Mouse (Mus musculus): Measurements from ENCODE around the gene Usp22. TPM values are rescaled to one million over a fixed set of nuclear protein-coding genes. Genes with fewer than 3 reads are reported as not detected.

The Usp22 gene
- polyA plus RNA-seq (2015; fragmentation: Nextera tagmentation; extraction: Ambion mirVana) = 125 and 141 TPM in 2 replicates

DNA sequence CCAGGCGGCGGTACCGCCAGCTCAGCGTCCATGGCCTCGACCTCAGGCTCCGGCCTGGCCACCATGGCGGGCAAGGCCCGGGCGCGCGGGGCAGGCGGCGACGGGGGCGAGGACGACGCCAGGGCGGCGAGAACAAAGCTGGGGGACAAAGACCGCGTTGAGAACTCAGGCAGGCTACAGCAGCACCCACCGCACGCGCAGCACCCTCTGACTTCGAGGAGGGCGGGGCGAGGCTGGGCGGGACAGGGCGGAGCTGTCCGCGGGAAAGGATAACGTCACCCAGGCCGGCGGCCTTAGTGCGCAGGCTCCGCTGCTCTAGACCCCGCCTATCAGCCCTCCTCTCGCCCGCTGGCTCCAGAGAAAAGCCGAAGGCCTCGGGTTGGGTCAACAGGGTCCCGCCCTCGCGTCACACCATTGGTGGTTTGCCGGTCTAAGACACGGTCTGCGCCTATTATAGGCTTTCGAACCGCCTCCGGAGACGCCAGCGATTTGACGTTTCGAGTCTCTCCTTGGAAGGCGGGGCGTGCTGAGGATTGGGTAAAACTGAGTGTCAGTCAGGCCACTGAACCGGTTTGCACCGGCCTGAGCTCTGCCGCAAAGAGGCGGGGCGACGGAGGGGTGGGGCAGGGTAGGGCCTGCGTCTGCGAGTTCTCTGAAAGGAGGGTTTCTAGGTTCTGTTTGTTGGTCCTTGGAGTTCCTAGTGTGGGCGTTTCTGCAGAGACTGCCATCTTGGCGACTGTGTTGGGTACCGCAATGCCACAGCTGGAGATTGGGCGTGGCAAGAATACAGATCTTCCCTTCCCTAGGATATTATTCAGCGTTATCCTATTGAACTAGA is at the start of gene Usp22:
Gene Usp22, minus strand, starts transcription at position 235 of the 838 bp plus-strand sequence.
- Histone ChIP-seq H3K4me3 (peak within 1 kb of the TSS; percentile 100), H3K9me3 (no peaks in the 10 kb centered on the region), H3K27me3 (no peaks in the 10 kb centered on the region), H3K4me1 (peaks cover 23% of the 10 kb centered on the region), H3K27ac (peak within 1 kb of the TSS; percentile 98), H3K36me3 (no peaks in the 10 kb centered on the region), H3K4me2 (peak within 1 kb of the TSS; percentile 52), H3K9ac (peak within 1 kb of the TSS; percentile 100)
- peak; percentile 98 for ATAC-seq (ENCODE audit: insufficient number of reproducible peaks, low FRiP score, low TSS enrichment, low read depth)
- WGBS = under 1% methylated on average over 68 of the region's 69 CpGs

DNA sequence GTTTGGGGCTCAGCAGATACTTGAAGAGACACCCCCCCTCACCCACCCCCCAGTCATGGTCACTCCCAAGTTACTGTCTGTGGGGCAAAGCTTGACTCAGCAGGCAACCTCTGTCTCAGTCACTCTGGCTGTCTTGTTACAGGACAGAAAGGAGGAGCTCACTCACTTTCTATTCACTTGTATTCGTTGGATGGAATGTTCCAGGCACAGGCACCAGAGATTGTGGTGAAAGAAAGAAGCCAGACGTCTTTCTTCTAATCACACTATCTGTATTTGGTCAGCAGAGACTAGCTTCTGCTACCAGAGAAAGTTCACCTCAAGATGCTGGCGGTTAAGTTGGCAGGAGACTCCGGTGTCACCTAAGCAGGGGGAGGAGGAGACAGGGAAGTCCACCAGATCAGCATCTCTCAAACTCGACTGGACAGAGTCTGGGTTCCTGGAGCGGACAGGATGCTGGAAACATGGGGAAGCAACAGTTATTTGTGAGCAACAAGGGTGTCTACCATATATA is 49.4 kb upstream of the Usp22 start:
- Histone ChIP-seq H3K4me2 (no peak overlapping the region), H3K4me1 (peaks cover 3% of the 10 kb centered on the region)
- WGBS = 76% methylated on average over 6 of the region's 6 CpGs

DNA sequence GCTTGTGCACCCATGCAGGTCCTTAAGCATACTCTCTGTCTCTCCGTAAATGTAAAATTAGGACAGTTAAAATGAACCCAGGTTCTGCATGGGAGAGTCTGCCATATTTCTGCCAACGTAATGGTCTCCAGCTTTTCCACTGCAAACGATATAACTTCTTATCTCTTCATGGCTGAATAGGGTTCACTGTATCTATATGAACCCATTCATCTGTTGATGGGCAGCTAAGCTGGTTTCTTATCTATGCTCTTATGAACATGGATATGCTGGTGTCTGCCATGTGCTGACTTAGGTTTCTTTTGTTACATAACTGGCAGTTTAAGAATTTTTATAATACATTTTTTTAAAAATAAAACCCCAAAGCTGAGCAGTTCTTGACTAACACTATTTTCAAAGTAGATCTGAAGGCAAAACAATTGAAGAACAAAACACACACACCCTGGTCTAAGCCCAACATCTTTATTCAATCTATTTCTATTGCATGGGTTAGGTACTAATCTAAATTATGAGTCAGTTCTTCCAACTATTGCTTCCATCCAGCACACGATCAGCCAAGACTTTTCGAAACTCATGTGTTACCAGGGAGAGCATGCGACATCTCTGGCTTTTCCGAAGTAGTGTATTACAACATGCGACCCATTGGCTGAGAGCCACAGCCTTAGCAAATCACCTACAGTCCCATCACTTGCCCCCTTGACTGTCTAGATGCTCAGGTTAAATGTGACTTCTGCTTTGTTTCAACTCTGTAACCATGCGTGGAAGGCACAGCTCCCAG is 48.3 kb upstream of the Usp22 start:
- Histone ChIP-seq H3K36me3 (no peaks in the 10 kb centered on the region), H3K27ac (no peak overlapping the region), H3K9ac (no peak overlapping the region), H3K4me3 (no peak overlapping the region), H3K4me1 (peaks cover 3% of the 10 kb centered on the region), H3K27me3 (no peaks in the 10 kb centered on the region), H3K9me3 (no peaks in the 10 kb centered on the region), H3K4me2 (no peak overlapping the region)
- WGBS = 71% methylated on average over 9 of the region's 9 CpGs
- ATAC-seq (ENCODE audit: insufficient number of reproducible peaks, low FRiP score, low TSS enrichment, low read depth) = no peak

More for the DNA sequence above, 49.4 kb upstream of the Usp22 start:
- no peak overlapping the region for H3K4me3 ChIP-seq
- H3K9me3 ChIP-seq = no peaks in the 10 kb centered on the region
- no peak for ATAC-seq (ENCODE audit: insufficient number of reproducible peaks, low FRiP score, low TSS enrichment, low read depth)
- no peak overlapping the region for H3K9ac ChIP-seq
- H3K27ac ChIP-seq = no peak overlapping the region
- H3K27me3 ChIP-seq = no peaks in the 10 kb centered on the region
- H3K36me3 ChIP-seq = no peaks in the 10 kb centered on the region

DNA sequence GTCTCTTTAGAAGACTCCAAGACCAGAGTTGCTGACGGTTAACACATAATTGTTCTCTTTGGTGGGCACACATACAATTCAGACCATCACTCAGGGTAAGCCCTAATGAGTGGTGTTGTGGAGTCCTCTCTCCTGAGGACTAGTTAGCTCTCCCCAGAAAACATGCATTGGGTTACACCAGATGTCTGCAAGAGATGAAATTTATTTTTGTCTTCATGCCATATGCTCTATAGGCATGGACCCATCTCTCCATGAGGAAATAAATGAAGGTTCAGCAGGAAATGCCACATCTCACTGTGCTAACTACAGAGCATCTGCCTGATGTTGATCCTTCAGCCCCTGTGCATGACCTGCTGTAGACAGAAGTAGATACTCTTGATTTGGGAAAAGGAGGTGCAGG is 47.2 kb upstream of the Usp22 start:
- Histone ChIP-seq H3K4me2 (no peak overlapping the region), H3K4me1 (peaks cover 3% of the 10 kb centered on the region), H3K4me3 (no peak overlapping the region), H3K9me3 (no peaks in the 10 kb centered on the region), H3K9ac (no peak overlapping the region), H3K27ac (no peak overlapping the region), H3K36me3 (no peaks in the 10 kb centered on the region), H3K27me3 (no peaks in the 10 kb centered on the region)
- WGBS = 52% methylated on average over 1 of the region's 1 CpGs
- no peak for ATAC-seq (ENCODE audit: insufficient number of reproducible peaks, low FRiP score, low TSS enrichment, low read depth)

DNA sequence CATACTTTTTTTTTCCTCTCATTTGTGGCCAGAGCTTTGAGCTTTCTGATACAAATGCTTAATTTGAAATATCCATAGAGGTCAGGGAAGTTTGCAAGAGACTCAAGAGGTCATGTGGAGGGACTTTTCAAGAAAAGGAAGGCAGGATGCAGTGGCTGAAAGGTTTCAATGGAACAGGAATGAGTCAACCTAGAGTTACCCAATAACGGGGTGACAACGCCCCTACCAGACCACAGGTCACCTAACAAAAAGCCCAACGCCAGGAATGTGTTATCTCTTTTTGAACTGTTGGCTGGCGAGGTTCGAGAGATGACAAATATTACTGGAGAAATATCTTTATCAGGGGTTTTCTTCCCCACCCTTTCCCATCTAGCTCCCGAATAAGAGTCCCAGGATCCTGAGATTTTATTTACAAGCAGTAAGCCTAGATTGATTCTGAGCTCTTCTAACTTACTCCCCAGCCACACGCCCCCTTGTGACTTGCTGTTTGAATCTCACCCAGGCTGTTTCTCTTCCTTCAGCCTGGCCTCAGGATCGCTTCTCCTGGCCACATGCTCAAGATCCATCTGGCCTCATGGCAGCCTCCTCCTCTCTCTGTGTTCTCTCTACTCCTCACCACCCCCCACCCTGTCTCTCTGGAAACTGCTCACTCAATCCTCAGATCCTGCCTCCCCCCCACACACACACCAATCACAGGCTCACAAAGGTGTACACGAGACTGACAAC is 45.5 kb upstream of the Usp22 start:
- WGBS = 64% methylated on average over 9 of the region's 9 CpGs
- Histone ChIP-seq H3K4me2 (no peak overlapping the region), H3K27me3 (no peaks in the 10 kb centered on the region), H3K9me3 (no peaks in the 10 kb centered on the region), H3K4me1 (no peaks in the 10 kb centered on the region), H3K9ac (no peak overlapping the region), H3K27ac (no peak overlapping the region), H3K4me3 (no peak overlapping the region), H3K36me3 (no peaks in the 10 kb centered on the region)
- no peak for ATAC-seq (ENCODE audit: insufficient number of reproducible peaks, low FRiP score, low TSS enrichment, low read depth)

DNA sequence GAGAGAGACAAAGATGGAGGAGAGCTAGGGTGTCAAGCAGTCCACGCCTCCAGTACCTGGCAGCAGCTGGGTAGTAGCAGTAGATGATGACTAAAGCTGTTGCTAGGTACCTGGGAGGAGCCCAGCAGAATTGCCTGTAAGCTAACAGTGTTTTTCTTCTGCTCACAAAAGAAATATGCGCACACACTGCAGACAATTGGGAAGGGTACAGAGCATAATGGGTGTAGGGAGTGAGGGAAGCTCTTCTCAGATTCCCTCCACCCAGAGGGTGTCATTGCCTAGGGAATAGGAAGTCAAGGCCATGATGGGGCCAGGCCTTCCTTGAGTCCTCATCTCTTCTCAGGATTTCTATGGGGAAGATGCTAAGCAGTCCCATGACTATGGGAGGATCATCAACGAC is 41.1 kb upstream of the Usp22 start:
- Histone ChIP-seq H3K4me1 (peaks cover 7% of the 10 kb centered on the region; the same call in 1 of the 2 replicates), H3K4me2 (no peak overlapping the region), H3K27ac (no peak overlapping the region), H3K36me3 (no peaks in the 10 kb centered on the region), H3K4me3 (no peak overlapping the region), H3K9me3 (no peaks in the 10 kb centered on the region), H3K9ac (no peak overlapping the region), H3K27me3 (peaks cover 17% of the 10 kb centered on the region; the same call in 1 of the 2 replicates)
- no peak for ATAC-seq (ENCODE audit: insufficient number of reproducible peaks, low FRiP score, low TSS enrichment, low read depth)
- WGBS = 77% methylated on average over 3 of the region's 3 CpGs

DNA sequence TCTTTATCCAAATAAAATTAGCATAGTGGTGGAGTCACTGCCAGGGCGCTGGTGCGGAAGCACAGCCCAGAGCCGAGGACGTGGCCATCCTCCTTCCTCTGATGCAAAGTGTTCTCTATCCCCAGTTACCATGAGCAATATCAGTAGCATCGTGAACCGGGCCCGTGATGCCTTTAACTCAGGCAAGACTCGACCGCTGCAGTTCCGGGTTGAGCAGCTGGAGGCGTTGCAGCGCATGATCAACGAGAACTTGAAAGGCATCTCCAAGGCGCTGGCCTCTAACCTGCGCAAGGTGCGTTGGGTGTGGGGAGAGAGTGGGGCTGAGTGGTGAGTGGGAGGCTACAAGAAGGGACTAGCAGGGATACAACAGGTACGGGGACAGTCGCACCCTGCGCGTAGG is 37.2 kb upstream of the Usp22 start:
- H3K9ac ChIP-seq = no peak overlapping the region
- H3K27me3 ChIP-seq = peaks cover 17% of the 10 kb centered on the region; the same call in 1 of the 2 replicates
- no peak overlapping the region for H3K27ac ChIP-seq
- WGBS = 37% methylated on average over 20 of the region's 20 CpGs
- no peak overlapping the region for H3K4me3 ChIP-seq
- no peak for ATAC-seq (ENCODE audit: insufficient number of reproducible peaks, low FRiP score, low TSS enrichment, low read depth)
- no peak overlapping the region for H3K4me2 ChIP-seq
- H3K9me3 ChIP-seq = no peaks in the 10 kb centered on the region
- no peaks in the 10 kb centered on the region for H3K36me3 ChIP-seq
- H3K4me1 ChIP-seq = peaks cover 23% of the 10 kb centered on the region

DNA sequence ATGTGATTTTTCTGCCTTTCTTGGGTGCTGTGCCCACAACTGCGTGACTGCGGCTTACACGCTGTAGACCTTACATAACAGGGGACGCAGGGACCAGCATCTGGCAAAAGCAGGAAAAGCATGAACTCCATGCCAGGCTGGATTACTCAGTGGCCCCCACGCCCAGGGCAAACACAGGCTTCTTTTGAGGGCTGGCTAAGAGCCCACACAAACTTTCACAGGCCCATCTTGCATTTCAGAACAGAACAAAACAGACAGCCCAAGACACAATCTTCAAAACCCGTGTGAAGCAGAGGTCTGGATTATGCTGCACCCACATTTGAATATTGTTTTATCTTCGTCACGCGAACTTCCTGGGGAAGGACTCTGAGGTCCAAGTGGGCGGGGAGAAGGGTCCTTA is 33.5 kb upstream of the Usp22 start:
- H3K9ac ChIP-seq = no peak overlapping the region
- no peaks in the 10 kb centered on the region for H3K9me3 ChIP-seq
- H3K27me3 ChIP-seq = peaks cover 16% of the 10 kb centered on the region; the same call in 1 of the 2 replicates
- WGBS = 69% methylated on average over 10 of the region's 10 CpGs
- no peak overlapping the region for H3K4me3 ChIP-seq
- no peak overlapping the region for H3K4me2 ChIP-seq
- peaks cover 31% of the 10 kb centered on the region for H3K4me1 ChIP-seq
- peak overlapping the region; percentile 47; the same call in 1 of the 2 replicates for H3K27ac ChIP-seq
- no peaks in the 10 kb centered on the region for H3K36me3 ChIP-seq
- ATAC-seq (ENCODE audit: insufficient number of reproducible peaks, low FRiP score, low TSS enrichment, low read depth) = no peak

DNA sequence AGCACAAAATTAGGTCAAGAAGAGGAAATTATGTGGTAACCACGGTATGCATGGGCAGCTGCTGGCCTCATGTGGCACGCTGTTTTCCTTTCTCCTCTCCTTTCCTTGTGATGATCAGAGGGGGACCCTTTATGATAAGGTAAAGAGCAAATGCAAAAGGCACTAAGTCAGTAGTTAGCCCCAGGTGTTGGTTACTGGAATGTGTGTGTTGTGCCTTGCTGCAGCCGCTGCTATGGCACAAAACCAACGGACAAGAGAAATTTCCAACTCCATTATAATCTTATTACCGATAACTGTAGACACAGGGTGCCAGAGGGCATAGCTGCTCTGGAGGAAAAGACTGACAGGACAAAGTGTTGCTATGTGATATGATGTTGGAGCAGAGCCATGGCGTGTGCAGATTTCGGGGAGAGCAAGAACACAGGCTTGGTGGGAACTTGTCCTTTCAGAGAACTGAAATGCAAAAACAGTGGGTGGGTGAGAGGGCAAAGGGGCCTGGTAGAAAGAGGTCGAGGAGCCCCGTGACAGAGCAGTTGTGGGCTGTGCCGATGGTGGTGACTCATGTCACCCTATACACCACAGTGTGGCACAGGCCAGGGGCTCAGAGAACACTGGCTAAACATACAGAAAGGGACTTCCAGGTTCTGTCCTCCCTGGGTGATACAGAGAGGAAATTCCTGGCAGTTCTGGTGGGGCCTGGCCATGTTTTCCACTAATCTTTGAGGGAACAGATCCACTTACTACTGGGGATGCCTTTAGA is 32.8 kb upstream of the Usp22 start, which contains the start of gene Aldh3a1:
Gene Aldh3a1, plus strand, starts transcription at position 51 of the 760 bp plus-strand sequence.
- Histone ChIP-seq H3K9ac (no peak within 1 kb of the TSS), H3K9me3 (no peaks in the 10 kb centered on the region), H3K4me3 (no peak within 1 kb of the TSS), H3K4me1 (peaks cover 31% of the 10 kb centered on the region), H3K27me3 (peaks cover 9% of the 10 kb centered on the region; the same call in 1 of the 2 replicates), H3K4me2 (no peak within 1 kb of the TSS), H3K27ac (peak within 1 kb of the TSS; percentile 47; the same call in 1 of the 2 replicates), H3K36me3 (no peaks in the 10 kb centered on the region)
- no peak for ATAC-seq (ENCODE audit: insufficient number of reproducible peaks, low FRiP score, low TSS enrichment, low read depth)
- 36% methylated on average over 10 of the region's 10 CpGs for WGBS

DNA sequence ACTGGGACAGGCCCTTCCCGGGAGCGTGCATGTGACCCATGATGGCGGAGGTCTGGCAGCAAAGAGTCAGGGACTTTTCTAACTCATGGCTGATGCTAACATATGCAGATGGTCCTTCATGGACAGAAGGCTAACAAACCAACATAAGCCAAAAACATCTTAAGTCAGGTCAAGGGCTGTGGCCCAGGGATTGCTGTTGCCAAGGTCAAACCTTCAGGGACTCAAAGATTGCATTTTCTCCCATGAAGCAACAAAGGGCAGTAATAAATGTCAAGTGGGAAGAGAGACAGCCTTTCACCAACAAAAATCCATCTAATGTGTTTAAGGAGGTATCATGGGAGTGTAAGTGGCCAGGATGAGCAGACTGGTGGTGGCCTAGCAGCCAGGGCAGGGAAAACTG is 31.3 kb upstream of the Usp22 start:
- H3K27ac ChIP-seq = no peak overlapping the region
- WGBS = 93% methylated on average over 3 of the region's 3 CpGs
- H3K4me2 ChIP-seq = no peak overlapping the region
- no peaks in the 10 kb centered on the region for H3K9me3 ChIP-seq
- no peak overlapping the region for H3K4me3 ChIP-seq
- no peaks in the 10 kb centered on the region for H3K36me3 ChIP-seq
- no peak overlapping the region for H3K9ac ChIP-seq
- ATAC-seq (ENCODE audit: insufficient number of reproducible peaks, low FRiP score, low TSS enrichment, low read depth) = no peak
- H3K27me3 ChIP-seq = no peaks in the 10 kb centered on the region
- peaks cover 23% of the 10 kb centered on the region for H3K4me1 ChIP-seq

Measured in limb, embryonic 15.5 days (tissue).